Mouse (Mus musculus) hematopoietic multipotent progenitor cell, adult 10-12 weeks (in vitro differentiated cells): ENCODE results near the gene C1ql1. TPM values are rescaled to one million over a fixed set of nuclear protein-coding genes. Genes with fewer than 3 reads are reported as not detected.

Experiments
- polyA plus RNA-seq: library from polyadenylated mRNA; stranded (reverse); fragments of >175 nt; gene quantifications from 2 replicates; pipeline ENCODE4 v1.2.3, GENCODE M21; 2012; ENCODE audit warnings: low replicate concordance

C1ql1 gene
- polyA plus RNA-seq = not detected in 2 replicates

GRCm38 (mm10) chr11:102946265-102946991 lies at the start of gene C1ql1:
Gene C1ql1, minus strand, starts transcription at chr11:102946688.

DNA sequence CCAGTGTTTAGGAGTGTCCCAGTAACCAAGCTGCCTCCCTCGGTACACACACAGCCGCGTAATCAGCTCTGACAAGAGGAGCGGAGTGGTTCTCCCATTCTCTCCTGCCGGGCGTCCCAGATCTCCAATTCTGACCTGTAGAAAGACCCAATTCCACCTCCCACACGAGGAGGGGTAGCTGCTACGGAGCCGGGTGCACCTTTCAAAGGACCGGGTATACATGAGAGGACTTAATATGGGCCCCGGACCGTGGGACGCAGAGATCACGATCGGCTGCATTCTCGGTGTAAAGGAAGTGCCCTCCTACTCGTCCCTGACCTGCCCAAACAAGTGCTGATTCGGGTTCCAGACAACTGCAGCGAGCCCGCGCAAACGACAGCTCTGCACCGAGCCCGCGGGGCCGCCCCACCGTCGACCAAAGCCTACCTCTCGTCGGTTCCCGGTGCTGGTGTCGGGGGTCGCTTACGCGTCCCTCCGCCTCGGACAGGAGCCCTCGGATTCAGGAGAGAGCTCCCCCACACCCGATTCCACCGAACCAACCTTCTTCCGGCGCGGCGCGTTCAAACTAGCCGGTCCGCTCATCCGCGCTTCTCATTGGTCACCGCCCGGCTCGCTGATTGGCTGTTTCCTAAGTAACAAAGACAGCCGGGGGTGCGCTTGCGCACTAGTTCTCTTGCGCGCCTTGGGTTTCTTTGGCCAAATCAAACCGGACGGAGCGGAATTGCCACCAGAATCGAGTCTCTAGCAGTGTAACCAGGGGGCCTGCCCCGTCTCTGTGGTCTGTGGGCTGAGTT lies 21.7 kb downstream of the C1ql1 start, which contains the start of gene Kif18b:
TSS of gene Kif18b (minus strand) at position 568 of the 794 bp plus-strand sequence.

GRCm38 (mm10) chr11:102900763-102901162 lies 45.7 kb downstream of the C1ql1 start, which contains the start of gene Gfap:
Gene Gfap, minus strand, starts transcription at chr11:102900912.

Other genes with a start within 250 kb of the C1ql1 start
- gene Ccdc43, start 248.9 kb downstream of the C1ql1 start, polyA plus RNA-seq = 4.8 and 5.2 TPM in 2 replicates
- gene Adam11, start 185.2 kb downstream of the C1ql1 start, polyA plus RNA-seq = 4.5 and 14.2 TPM in 2 replicates
- gene Gjc1, start 127.0 kb downstream of the C1ql1 start, polyA plus RNA-seq = not detected in 2 replicates
- gene Higd1b, start 110.8 kb downstream of the C1ql1 start, polyA plus RNA-seq = not detected in 2 replicates
- gene Eftud2, start 65.7 kb downstream of the C1ql1 start, polyA plus RNA-seq = 92.1 and 150 TPM in 2 replicates
- gene Ccdc103, start 65.5 kb downstream of the C1ql1 start, polyA plus RNA-seq = not detected in 2 replicates
- not detected in 2 replicates for gene Fam187a, start 61.5 kb downstream of the C1ql1 start, polyA plus RNA-seq
- gene Gfap, start 45.8 kb downstream of the C1ql1 start, polyA plus RNA-seq = 1.1 TPM in 1 of 2 replicates, not detected in the other
- gene Kif18b, start 21.6 kb downstream of the C1ql1 start, polyA plus RNA-seq = 3.6 and 12.5 TPM in 2 replicates
- gene Nmt1, start 81.5 kb upstream of the C1ql1 start, polyA plus RNA-seq = 9.5 and 16.8 TPM in 2 replicates
- 30.8 and 47.5 TPM in 2 replicates for gene Dcakd, start 81.6 kb upstream of the C1ql1 start, polyA plus RNA-seq
- 0.15 and 0.18 TPM in 2 replicates for gene Plcd3, start 155.0 kb upstream of the C1ql1 start, polyA plus RNA-seq
- gene Acbd4, start 155.0 kb upstream of the C1ql1 start, polyA plus RNA-seq = 60.3 and 69.9 TPM in 2 replicates
- 25.6 and 27.7 TPM in 2 replicates for gene Hexim1, start 169.5 kb upstream of the C1ql1 start, polyA plus RNA-seq
- 4.3 and 5.1 TPM in 2 replicates for gene Hexim2, start 185.7 kb upstream of the C1ql1 start, polyA plus RNA-seq
- 244 and 485 TPM in 2 replicates for gene Fmnl1, start 224.4 kb upstream of the C1ql1 start, polyA plus RNA-seq